Mouse (Mus musculus) neural tube, embryonic 12.5 days (tissue): ENCODE data around the gene Mdm4. TPM values are rescaled to one million over a fixed set of nuclear protein-coding genes. Genes with fewer than 3 reads are reported as not detected.
"Not testable (repeated sequence)": the region's sequence is repeated elsewhere in the genome, so short reads cannot be mapped to it uniquely, and the experiment has no call there.

ENCODE experiments used
- ATAC-seq: fragments of 200-750 bp; cut with Nextera tagmentation; 2 replicates; pipeline ENCODE4 v1.8.0; 2017; ENCODE audit warnings: low read depth, mild to moderate bottlenecking, moderate TSS enrichment, moderate library complexity; ENCODE audit not compliant: low FRiP score
- H3K27ac ChIP-seq: fragments of 300-500 bp; sonication (generic); 2 replicates; pipeline ENCODE4 v1.5.1; 2016
- H3K27me3 ChIP-seq: fragments of 300-500 bp; sonication (generic); replicated peaks from 2 replicates; pipeline ENCODE4 v1.6.1; 2016; ENCODE audit warnings: mild to moderate bottlenecking
- H3K36me3 ChIP-seq: fragments of 300-500 bp; sonication (generic); 2 replicates; pipeline ENCODE4 v1.6.1; 2016; ENCODE audit warnings: mild to moderate bottlenecking
- H3K4me1 ChIP-seq: fragments of 300-500 bp; sonication (generic); 2 replicates; pipeline ENCODE4 v1.6.1; 2016
- H3K4me2 ChIP-seq: fragments of 300-500 bp; sonication (generic); replicated peaks from 2 replicates; pipeline ENCODE4 v1.6.1; 2016; ENCODE audit warnings: mild to moderate bottlenecking
- H3K4me3 ChIP-seq: fragments of 300-500 bp; sonication (generic); 2 replicates; pipeline ENCODE4 v1.5.1; 2016
- H3K9ac ChIP-seq: fragments of 300-500 bp; sonication (generic); 2 replicates; pipeline ENCODE4 v1.6.1; 2016; ENCODE audit warnings: mild to moderate bottlenecking
- H3K9me3 ChIP-seq: fragments of 300-500 bp; sonication (generic); 2 replicates; pipeline ENCODE4 v1.6.1; 2016; ENCODE audit warnings: mild to moderate bottlenecking
- WGBS: fragments of 180-500 bp; shearing (Covaris S2); methylation state at CpG from one replicate; pipeline ENCODE4 v1.1.7; 2016; 5-methylcytosine and 5-hydroxymethylcytosine counted together
- polyA plus RNA-seq: library from polyadenylated mRNA; unstranded; fragments of >200 nt; fragmentation: Nextera tagmentation; extraction: Ambion mirVana; gene quantifications from 2 replicates; pipeline ENCODE4 v1.2.1, GENCODE M21; 2016

Gene Mdm4
- polyA plus RNA-seq, 1 experiment from 2014 or later, result 39.2 TPM

DNA sequence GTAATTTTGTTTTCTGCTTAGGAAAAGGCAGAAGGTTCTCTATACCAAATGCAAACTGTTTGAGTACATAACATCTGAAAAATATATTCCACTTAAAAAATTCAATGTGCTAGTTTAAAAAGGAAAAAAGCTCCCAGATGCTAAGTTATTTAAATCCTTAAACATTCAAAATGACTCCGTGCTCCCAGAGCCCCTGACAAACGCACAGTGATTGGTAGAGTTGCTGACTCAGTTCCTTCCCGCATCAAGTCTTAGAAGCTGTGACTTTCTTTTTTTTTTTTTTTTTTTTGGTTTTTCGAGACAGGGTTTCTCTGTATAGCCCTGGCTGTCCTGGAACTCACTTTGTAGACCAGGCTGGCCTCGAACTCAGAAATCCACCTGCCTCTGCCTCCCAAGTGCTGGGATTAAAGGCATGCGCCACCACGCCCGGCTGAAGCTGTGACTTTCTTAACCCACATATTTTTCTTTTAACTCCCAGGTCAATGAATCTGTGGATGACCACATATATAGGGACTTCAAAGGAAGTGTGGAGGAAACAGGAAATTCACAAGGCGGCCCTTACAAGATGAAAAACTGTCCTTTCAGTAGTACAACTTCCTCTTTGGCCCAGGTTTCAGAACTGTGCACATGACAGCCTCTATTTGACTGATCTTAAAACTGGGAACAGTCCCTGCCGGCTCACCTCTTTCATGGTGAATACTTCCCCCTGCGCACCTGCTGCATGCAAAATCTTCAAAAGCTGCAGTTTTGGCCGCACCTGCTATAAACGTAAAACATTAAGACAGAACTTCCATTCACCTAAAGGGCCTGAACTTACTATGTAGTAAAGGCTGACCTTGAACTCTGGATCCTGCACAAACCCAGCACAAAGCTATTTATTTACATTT is 18.2 kb downstream of the Mdm4 start:
- no peak for ATAC-seq
- peaks cover 58% of the 10 kb centered on the region for H3K36me3 ChIP-seq
- 88% methylated on average over 12 of the region's 13 CpGs for WGBS
- no peak overlapping the region for H3K4me3 ChIP-seq
- no peak overlapping the region for H3K4me2 ChIP-seq
- no peak overlapping the region for H3K27ac ChIP-seq
- H3K9me3 ChIP-seq, result no peaks in the 10 kb centered on the region
- H3K27me3 ChIP-seq, result no peaks in the 10 kb centered on the region
- H3K4me1 ChIP-seq, result no peaks in the 10 kb centered on the region
- no peak overlapping the region for H3K9ac ChIP-seq

- no peak for ATAC-seq
- Histone ChIP-seq H3K27me3 (no peaks in the 10 kb centered on the region), H3K9ac (no peak overlapping the region), H3K4me1 (no peaks in the 10 kb centered on the region), H3K4me3 (no peak overlapping the region), H3K36me3 (peaks cover 54% of the 10 kb centered on the region), H3K4me2 (no peak overlapping the region), H3K9me3 (no peaks in the 10 kb centered on the region), H3K27ac (no peak overlapping the region)
- 92% methylated on average over 3 of the region's 3 CpGs for WGBS
Measured at GRCm38 (mm10) chr1:133006571-133006970, 23.8 kb downstream of the Mdm4 start.

- Histone ChIP-seq H3K36me3 (peaks cover 82% of the 10 kb centered on the region), H3K9me3 (no peaks in the 10 kb centered on the region), H3K4me1 (no peaks in the 10 kb centered on the region), H3K4me2 (no peak overlapping the region), H3K27ac (no peak overlapping the region), H3K27me3 (no peaks in the 10 kb centered on the region), H3K4me3 (no peak overlapping the region), H3K9ac (no peak overlapping the region)
- no peak for ATAC-seq
- 96% methylated on average over 6 of the region's 6 CpGs for WGBS
Measured at GRCm38 (mm10) chr1:133000347-133000746, 30.0 kb downstream of the Mdm4 start.

DNA sequence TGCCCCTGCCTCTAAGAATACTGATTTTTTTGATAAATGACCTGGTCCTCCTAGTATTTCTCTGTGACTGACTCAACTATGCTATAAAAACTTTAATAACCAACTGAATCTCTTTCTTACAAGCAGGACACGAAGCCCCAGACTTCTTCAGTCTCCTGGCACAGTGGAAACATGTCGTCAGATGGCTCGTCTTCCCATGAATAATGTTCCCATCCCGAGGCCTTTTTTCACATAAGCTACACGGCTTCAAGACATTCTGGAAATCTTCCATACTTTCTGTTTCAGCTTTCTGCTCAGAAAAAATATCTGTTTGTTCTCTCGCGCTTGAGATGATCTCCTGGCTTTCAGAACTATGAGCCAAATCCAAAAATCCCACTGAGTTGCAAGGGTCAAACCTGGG is 38.8 kb downstream of the Mdm4 start:
- no peak overlapping the region for H3K4me3 ChIP-seq
- ATAC-seq, result no peak
- H3K27me3 ChIP-seq, result no peaks in the 10 kb centered on the region
- peaks cover 70% of the 10 kb centered on the region for H3K36me3 ChIP-seq
- WGBS, result 97% methylated on average over 7 of the region's 7 CpGs
- H3K27ac ChIP-seq, result no peak overlapping the region
- H3K9me3 ChIP-seq, result no peaks in the 10 kb centered on the region
- H3K4me1 ChIP-seq, result no peaks in the 10 kb centered on the region
- no peak overlapping the region for H3K9ac ChIP-seq
- H3K4me2 ChIP-seq, result no peak overlapping the region

DNA sequence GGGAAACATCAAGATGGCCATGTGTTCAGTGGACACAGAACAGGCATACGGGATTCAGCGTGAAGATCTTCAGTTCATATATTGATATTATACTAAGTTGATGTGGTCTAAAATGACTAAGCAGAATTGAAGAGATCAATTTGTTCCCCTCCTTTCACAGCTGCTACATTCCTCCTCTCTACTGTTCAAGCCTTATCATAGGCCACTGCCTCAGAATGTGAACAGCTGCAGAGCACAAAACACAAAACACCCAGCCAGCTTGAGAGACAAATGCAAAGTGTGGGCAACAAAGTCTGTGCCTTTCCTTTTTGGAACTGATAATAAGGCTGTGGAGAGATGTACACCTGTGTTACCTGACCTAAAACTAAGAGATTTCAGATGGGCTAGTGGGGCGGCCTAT is 39.6 kb downstream of the Mdm4 start:
- H3K36me3 ChIP-seq, result peaks cover 68% of the 10 kb centered on the region

DNA sequence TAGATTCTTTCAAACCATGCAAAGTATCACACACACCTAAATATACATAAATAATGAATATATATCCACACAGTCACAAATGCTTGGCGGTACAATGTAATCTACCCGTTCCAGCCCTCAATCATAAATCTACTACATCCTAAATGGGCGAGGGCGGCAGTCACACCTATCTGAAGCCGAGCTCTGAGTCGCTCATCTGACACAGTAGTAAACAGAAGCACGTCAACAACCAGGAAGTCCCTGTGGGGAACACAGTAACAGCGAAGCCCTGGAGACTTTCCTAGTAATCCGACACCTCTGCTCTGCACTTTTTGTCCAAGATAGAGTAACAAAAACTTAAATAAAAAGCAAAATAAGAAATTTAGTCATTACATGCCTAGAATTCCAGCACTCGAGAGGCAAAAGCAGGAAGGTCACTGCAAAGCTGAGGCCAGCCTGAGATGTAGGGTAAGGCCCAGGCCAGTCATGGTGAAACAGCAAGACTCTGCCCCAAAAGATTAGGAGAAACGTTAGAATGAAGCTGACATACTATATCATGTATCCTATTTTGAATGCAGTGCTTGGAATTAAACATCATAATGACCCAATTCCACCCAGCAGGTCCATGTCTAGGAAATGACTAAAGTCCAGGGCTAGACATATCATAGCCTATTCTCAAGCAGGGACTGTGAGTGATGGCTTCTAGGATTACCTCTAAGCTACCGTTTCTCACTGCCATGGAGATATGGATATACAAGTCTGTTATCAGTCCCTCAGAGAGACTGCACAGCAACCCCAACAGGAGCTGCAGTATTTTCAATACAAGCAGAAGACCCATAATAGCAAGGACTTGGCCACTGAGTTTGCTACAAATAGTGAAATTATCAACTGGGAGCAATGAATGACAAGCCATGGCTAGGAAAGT is 41.6 kb downstream of the Mdm4 start:
- 86% methylated on average over 12 of the region's 12 CpGs for WGBS
- not testable (repeated sequence) for H3K4me2 ChIP-seq, H3K9ac ChIP-seq, H3K4me3 ChIP-seq, H3K4me1 ChIP-seq, H3K27me3 ChIP-seq, H3K27ac ChIP-seq, H3K9me3 ChIP-seq, ATAC-seq
- H3K36me3 ChIP-seq, result peaks cover 68% of the 10 kb centered on the region

More for the DNA sequence above, 39.6 kb downstream of the Mdm4 start:
- Histone ChIP-seq H3K9me3 (no peaks in the 10 kb centered on the region), H3K4me2 (no peak overlapping the region), H3K4me1 (no peaks in the 10 kb centered on the region), H3K27me3 (no peaks in the 10 kb centered on the region), H3K27ac (no peak overlapping the region), H3K4me3 (no peak overlapping the region), H3K9ac (no peak overlapping the region)
- 94% methylated on average over 3 of the region's 3 CpGs for WGBS
- ATAC-seq, result no peak

GRCm38 (mm10) chr1:132982728-132983127 is 47.6 kb downstream of the Mdm4 start:
- H3K4me1 ChIP-seq, result no peaks in the 10 kb centered on the region
- peaks cover 40% of the 10 kb centered on the region for H3K36me3 ChIP-seq
- H3K27me3 ChIP-seq, result no peaks in the 10 kb centered on the region
- H3K9ac ChIP-seq, result no peak overlapping the region
- no peak overlapping the region for H3K4me2 ChIP-seq
- ATAC-seq, result peak; percentile 37; the same call in 1 of the 2 replicates
- no peaks in the 10 kb centered on the region for H3K9me3 ChIP-seq
- no peak overlapping the region for H3K27ac ChIP-seq
- H3K4me3 ChIP-seq, result no peak overlapping the region
- 67% methylated on average over 7 of the region's 7 CpGs for WGBS

- Histone ChIP-seq H3K27me3 (no peaks in the 10 kb centered on the region), H3K27ac (no peak overlapping the region), H3K4me1 (no peaks in the 10 kb centered on the region), H3K9ac (no peak overlapping the region), H3K36me3 (peaks cover 38% of the 10 kb centered on the region), H3K4me3 (no peak overlapping the region), H3K9me3 (no peaks in the 10 kb centered on the region), H3K4me2 (no peak overlapping the region)
- no peak for ATAC-seq
- WGBS, result 90% methylated on average over 6 of the region's 6 CpGs
Measured at GRCm38 (mm10) chr1:132981232-132981631, 49.1 kb downstream of the Mdm4 start.

- no peaks in the 10 kb centered on the region for H3K27me3 ChIP-seq
- no peak overlapping the region for H3K27ac ChIP-seq
- H3K4me1 ChIP-seq, result no peaks in the 10 kb centered on the region
- no peaks in the 10 kb centered on the region for H3K9me3 ChIP-seq
- H3K4me3 ChIP-seq, result no peak overlapping the region
- ATAC-seq, result no peak
- no peak overlapping the region for H3K9ac ChIP-seq
- WGBS, result 96% methylated on average over 1 of the region's 1 CpGs
- peaks cover 11% of the 10 kb centered on the region; the same call in 1 of the 2 replicates for H3K36me3 ChIP-seq
- no peak overlapping the region for H3K4me2 ChIP-seq
Measured at GRCm38 (mm10) chr1:132977402-132977801, 53.0 kb downstream of the Mdm4 start.

DNA sequence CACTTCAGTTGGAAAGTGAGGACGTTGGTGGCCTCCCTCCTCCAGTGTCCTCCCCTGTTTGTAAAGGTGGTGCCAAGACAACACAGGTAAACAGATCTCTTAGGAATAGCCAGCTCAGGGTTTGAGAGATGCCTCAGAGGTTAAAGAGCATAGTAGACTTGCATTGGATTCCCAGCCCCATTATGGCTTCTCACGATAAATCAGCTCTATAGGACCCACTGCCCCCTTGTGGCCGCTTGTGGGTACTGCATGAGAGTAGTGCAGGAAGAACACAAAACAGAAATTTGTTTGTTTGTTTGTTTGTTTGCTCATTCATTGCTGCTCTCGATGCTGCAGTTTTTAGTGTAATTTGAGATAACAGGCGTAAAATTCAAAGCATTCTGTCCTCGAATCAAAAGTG is 61.7 kb downstream of the Mdm4 start:
- no peak for ATAC-seq

DNA sequence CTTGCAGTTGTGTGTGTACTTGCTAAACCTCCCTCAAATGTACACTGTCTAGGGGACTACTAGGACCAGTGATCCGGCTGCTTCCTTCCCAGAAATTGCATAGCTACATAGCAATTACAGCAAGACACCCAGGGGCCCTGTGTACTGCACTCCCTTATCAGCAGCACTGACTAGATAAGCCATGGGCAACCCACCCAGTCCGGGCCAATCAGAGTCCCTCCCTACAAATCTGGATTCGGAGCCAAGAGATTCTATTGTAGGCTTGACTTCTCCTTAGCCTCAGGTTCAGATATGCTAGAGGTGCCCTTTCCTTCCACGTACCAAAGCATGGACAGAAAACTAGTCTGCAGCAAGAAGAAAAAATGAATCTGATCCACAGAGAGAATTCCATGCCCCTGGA is 65.7 kb downstream of the Mdm4 start:
- Histone ChIP-seq H3K9ac (no peak overlapping the region), H3K27me3 (no peaks in the 10 kb centered on the region), H3K4me1 (no peaks in the 10 kb centered on the region), H3K4me3 (no peak overlapping the region), H3K4me2 (no peak overlapping the region), H3K36me3 (no peaks in the 10 kb centered on the region), H3K9me3 (no peaks in the 10 kb centered on the region), H3K27ac (no peak overlapping the region)
- WGBS, result 90% methylated on average over 4 of the region's 4 CpGs
- no peak for ATAC-seq

More for the DNA sequence above, 61.7 kb downstream of the Mdm4 start:
- H3K4me1 ChIP-seq, result no peaks in the 10 kb centered on the region
- no peak overlapping the region for H3K9ac ChIP-seq
- no peak overlapping the region for H3K27ac ChIP-seq
- no peaks in the 10 kb centered on the region for H3K9me3 ChIP-seq
- no peaks in the 10 kb centered on the region for H3K36me3 ChIP-seq
- H3K4me3 ChIP-seq, result no peak overlapping the region
- no peak overlapping the region for H3K4me2 ChIP-seq
- WGBS, result 30% methylated on average over 6 of the region's 6 CpGs
- H3K27me3 ChIP-seq, result no peaks in the 10 kb centered on the region

GRCm38 (mm10) chr1:132964106-132964505 is 66.3 kb downstream of the Mdm4 start:
- Histone ChIP-seq H3K4me2 (no peak overlapping the region), H3K36me3 (no peaks in the 10 kb centered on the region), H3K4me1 (no peaks in the 10 kb centered on the region), H3K9me3 (no peaks in the 10 kb centered on the region), H3K9ac (no peak overlapping the region), H3K4me3 (no peak overlapping the region), H3K27ac (no peak overlapping the region), H3K27me3 (no peaks in the 10 kb centered on the region)
- WGBS, result 80% methylated on average over 2 of the region's 2 CpGs
- no peak for ATAC-seq
